Mouse (Mus musculus) bone marrow macrophage, adult 2 months (primary cell): Measurements from ENCODE around the gene Dnajc5.

Source experiments
- CTCF ChIP-seq: IDR thresholded peaks from 2 replicates; pipeline ENCODE4 v1.5.1; 2012; ENCODE audit warnings: low read depth, mild to moderate bottlenecking, low read length, moderate library complexity
- POLR2A ChIP-seq: IDR thresholded peaks from 2 replicates; pipeline ENCODE4 v1.6.1; 2012; ENCODE audit warnings: mild to moderate bottlenecking, low read depth, low read length, borderline replicate concordance

- no peak for TF ChIP-seq POLR2A
- no peak for TF ChIP-seq CTCF
Observed at GRCm38 (mm10) chr2:181520118-181520935, at the start of gene Dnajc5.
